Mouse (Mus musculus) gastrocnemius, adult 18-20 months (tissue): ENCODE data around the gene Pitpnc1. TPM values are rescaled to one million over a fixed set of nuclear protein-coding genes. Genes with fewer than 3 reads are reported as not detected.

Experiments used
- DNase-seq: peaks from one replicate; pipeline ENCODE4 v3.0.0; 2021; ENCODE audit warnings: low spot score
- total RNA-seq, 2 experiments: library from RNA; stranded (reverse); gene quantifications; 2 replicates each; pipeline ENCODE4 v1.2.3; 2021

Gene Pitpnc1
- total RNA-seq, 2 experiments from 2014 or later = 73.8 to 93.7 TPM

DNA sequence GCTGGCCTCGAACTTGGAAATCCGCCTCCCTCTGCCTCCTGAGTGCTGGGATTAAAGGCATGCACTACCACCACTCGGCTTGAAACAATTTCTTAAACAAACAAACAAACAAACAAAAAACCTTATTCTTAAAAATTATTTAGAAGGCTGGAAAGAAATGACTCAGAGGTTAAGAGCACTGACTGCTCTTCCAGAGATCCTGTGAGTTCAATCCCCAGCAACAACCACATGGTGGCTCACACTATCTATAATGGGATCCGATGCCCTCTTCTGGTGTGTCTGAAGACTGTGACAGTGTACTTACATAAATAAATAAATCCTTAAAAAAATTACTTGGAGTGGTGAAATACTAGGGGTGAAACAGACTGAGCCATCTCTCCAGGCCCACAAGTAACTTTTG, 309.3 kb downstream of the Pitpnc1 start:
- DNase-seq = no peak

DNA sequence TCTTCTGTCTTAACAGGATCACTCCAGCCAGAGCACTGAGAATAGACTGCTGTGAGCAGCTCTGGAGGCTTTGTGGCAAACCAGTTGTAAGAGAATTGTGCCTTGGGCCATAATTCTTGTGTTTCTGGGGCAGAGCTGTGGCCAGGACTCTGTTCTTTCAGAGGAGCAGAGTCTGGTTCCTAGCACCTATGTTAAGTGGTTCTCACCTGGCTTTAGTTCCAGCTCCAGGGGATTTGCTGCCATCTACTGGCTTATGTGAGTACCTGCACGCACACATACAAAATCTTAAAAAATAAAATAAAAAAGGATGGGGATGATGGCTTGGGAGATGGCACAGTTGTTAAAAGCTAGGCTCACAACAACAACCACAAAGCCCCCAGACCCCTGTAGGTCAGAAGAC, 311.5 kb downstream of the Pitpnc1 start:
- no peak for DNase-seq

Other genes starting within 250 kb of the Pitpnc1 start
- gene Psmd12, start 8.8 kb upstream of the Pitpnc1 start, total RNA-seq = 100 to 1,000 TPM; 101 to 110 TPM
- 10 to 100 TPM; 17.6 to 18.2 TPM for gene Helz, start 77.2 kb upstream of the Pitpnc1 start, total RNA-seq
- 100 to 1,000 TPM; 326 to 377 TPM for gene Cacng1, start 245.8 kb upstream of the Pitpnc1 start, total RNA-seq